Mouse (Mus musculus) left cerebral cortex, adult 6 months (tissue): ENCODE results near the gene Insm1. TPM values are rescaled to one million over a fixed set of nuclear protein-coding genes. Genes with fewer than 3 reads are reported as not detected.

Experiments used
- long read RNA-seq, 2 experiments: library from polyadenylated mRNA; unstranded; transcript quantifications; one replicate each; pipeline ENCODE4 v2.0.0; 2019 to 2020
- polyA plus RNA-seq: library from polyadenylated mRNA; unstranded; fragments of <200 nt; fragmentation: Nextera tagmentation; gene quantifications from 2 replicates; pipeline ENCODE4 v1.2.3, GENCODE M21; 2021

Gene Insm1
- polyA plus RNA-seq = 0.34 and 0.97 TPM in 2 replicates
- long read RNA-seq, experiment 1, partial matches to known transcripts = 0 of 1 reads
- long read RNA-seq, experiment 1, other reads (novel, unspliced or antisense) = 0 of 1 reads
- long read RNA-seq, experiment 2 = 0 reads

GRCm38 (mm10) chr2:146221076-146221928 is at the start of gene Insm1:
Gene Insm1 (plus strand): TSS chr2:146221921.

